Mouse (Mus musculus): ENCODE results near the gene Shld1. TPM values are rescaled to one million over a fixed set of nuclear protein-coding genes. Genes with fewer than 3 reads are reported as not detected.

Shld1 gene
- polyA plus RNA-seq, 1 experiment: 29.7 TPM

GRCm38 (mm10) chr2:132705251-132705992, 18.7 kb downstream of the Shld1 start:
- peak in 1 of 2 experiments; percentile 28 for DNase-seq
- Histone ChIP-seq H3K4me1 (ENCODE audit: control insufficient read depth, insufficient read depth, low read length) (peaks cover 5% of the 10 kb centered on the region), H3K27ac (ENCODE audit: insufficient read depth, low read length) (no peak overlapping the region), H3K4me3 (replicated peaks; ENCODE audit: insufficient read depth, low read depth, low read length) (no peak overlapping the region), H3K27me3 (ENCODE audit: control insufficient read depth, insufficient read depth, low read length) (no peaks in the 10 kb centered on the region)
- WGBS: 48% methylated on average over 10 of the region's 10 CpGs
- TF ChIP-seq CTCF (IDR thresholded peaks at IDR 0.05; ENCODE audit: borderline replicate concordance, insufficient read depth, low read depth, low read length): no peak
- TF ChIP-seq POLR2A (IDR thresholded peaks at IDR 0.05; ENCODE audit: borderline replicate concordance, insufficient read depth, low read length): no peak

- TF ChIP-seq CTCF (IDR thresholded peaks at IDR 0.05; ENCODE audit: borderline replicate concordance, insufficient read depth, low read depth, low read length) (no peak), POLR2A (IDR thresholded peaks at IDR 0.05; ENCODE audit: borderline replicate concordance, insufficient read depth, low read length) (no peak)
- 84% methylated on average over 3 of the region's 3 CpGs for WGBS
- Histone ChIP-seq H3K27me3 (ENCODE audit: control insufficient read depth, insufficient read depth, low read length) (no peaks in the 10 kb centered on the region), H3K4me1 (ENCODE audit: control insufficient read depth, insufficient read depth, low read length) (peaks cover 5% of the 10 kb centered on the region), H3K4me3 (replicated peaks; ENCODE audit: insufficient read depth, low read depth, low read length) (no peak overlapping the region), H3K27ac (ENCODE audit: insufficient read depth, low read length) (no peak overlapping the region)
- DNase-seq: no peak
Measured at GRCm38 (mm10) chr2:132706309-132706708, 19.6 kb downstream of the Shld1 start.

DNA sequence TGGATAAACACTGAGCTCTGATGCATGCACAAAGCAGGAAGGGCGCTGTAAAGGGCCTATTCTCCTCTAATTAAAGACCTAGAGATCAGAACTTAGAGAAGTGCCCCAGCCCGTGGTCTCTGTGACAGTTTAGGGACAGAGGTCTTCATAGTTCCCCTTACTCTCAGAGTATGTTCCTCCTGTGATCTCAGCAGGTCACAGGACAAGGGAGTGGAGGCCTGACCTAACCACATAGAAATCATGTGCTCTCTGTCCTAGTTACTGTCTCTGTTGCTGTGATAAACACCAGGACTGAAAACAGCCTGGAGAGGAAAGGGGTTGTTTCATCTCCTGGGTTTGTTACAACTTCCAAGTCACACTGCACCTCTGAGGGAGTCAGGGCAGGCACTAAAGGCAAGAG, 23.8 kb downstream of the Shld1 start:
- peaks cover 14% of the 10 kb centered on the region for H3K4me1 ChIP-seq (ENCODE audit: control insufficient read depth, insufficient read depth, low read length)
- no peak overlapping the region for H3K27ac ChIP-seq (ENCODE audit: insufficient read depth, low read length)
- 84% methylated on average over 2 of the region's 2 CpGs for WGBS
- no peak for TF ChIP-seq CTCF (IDR thresholded peaks at IDR 0.05; ENCODE audit: borderline replicate concordance, insufficient read depth, low read depth, low read length)
- no peak for TF ChIP-seq POLR2A (IDR thresholded peaks at IDR 0.05; ENCODE audit: borderline replicate concordance, insufficient read depth, low read length)
- DNase-seq: no peak
- H3K27me3 ChIP-seq (ENCODE audit: control insufficient read depth, insufficient read depth, low read length): no peaks in the 10 kb centered on the region
- H3K4me3 ChIP-seq (replicated peaks; ENCODE audit: insufficient read depth, low read depth, low read length): no peak overlapping the region

GRCm38 (mm10) chr2:132712061-132712460, 25.3 kb downstream of the Shld1 start:
- no peak overlapping the region for H3K27ac ChIP-seq (ENCODE audit: insufficient read depth, low read length)

DNA sequence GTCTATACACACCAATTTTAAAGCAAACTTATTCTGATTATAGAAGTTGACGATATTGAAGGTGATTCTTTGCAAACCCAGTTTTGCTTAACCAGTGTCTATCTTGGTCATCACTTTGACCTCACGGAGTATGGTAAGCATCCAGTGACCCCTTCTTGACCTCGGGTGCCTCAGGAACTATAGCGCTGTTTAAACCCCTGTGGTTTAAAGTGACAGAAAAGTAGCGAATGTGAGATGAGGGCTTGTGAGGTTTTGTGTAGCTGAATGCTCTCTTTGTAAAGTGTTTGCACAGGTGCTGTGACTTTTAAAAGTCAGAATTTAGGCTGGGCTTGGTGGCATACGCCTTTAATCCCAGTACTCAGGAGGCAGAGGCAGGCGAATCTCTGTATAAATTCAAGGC, 27.8 kb downstream of the Shld1 start:
- H3K4me3 ChIP-seq (replicated peaks; ENCODE audit: insufficient read depth, low read depth, low read length): no peak overlapping the region
- H3K4me1 ChIP-seq (ENCODE audit: control insufficient read depth, insufficient read depth, low read length): peaks cover 30% of the 10 kb centered on the region
- no peak for DNase-seq
- H3K27ac ChIP-seq (ENCODE audit: insufficient read depth, low read length): peak overlapping the region; percentile 48
- WGBS: 92% methylated on average over 7 of the region's 7 CpGs
- H3K27me3 ChIP-seq (ENCODE audit: control insufficient read depth, insufficient read depth, low read length): no peaks in the 10 kb centered on the region
- TF ChIP-seq CTCF (IDR thresholded peaks at IDR 0.05; ENCODE audit: borderline replicate concordance, insufficient read depth, low read depth, low read length) (no peak), POLR2A (IDR thresholded peaks at IDR 0.05; ENCODE audit: borderline replicate concordance, insufficient read depth, low read length) (no peak)

More at GRCm38 (mm10) chr2:132712061-132712460, 25.3 kb downstream of the Shld1 start:
- H3K4me1 ChIP-seq (ENCODE audit: control insufficient read depth, insufficient read depth, low read length): peaks cover 28% of the 10 kb centered on the region
- H3K27me3 ChIP-seq (ENCODE audit: control insufficient read depth, insufficient read depth, low read length): no peaks in the 10 kb centered on the region
- DNase-seq: peak in 1 of 2 experiments; percentile 40
- TF ChIP-seq POLR2A (IDR thresholded peaks at IDR 0.05; ENCODE audit: borderline replicate concordance, insufficient read depth, low read length): no peak
- no peak for TF ChIP-seq CTCF (IDR thresholded peaks at IDR 0.05; ENCODE audit: borderline replicate concordance, insufficient read depth, low read depth, low read length)
- H3K4me3 ChIP-seq (replicated peaks; ENCODE audit: insufficient read depth, low read depth, low read length): no peak overlapping the region
- WGBS: 19% methylated on average over 8 of the region's 8 CpGs

- 67% methylated on average over 3 of the region's 3 CpGs for WGBS
- H3K4me1 ChIP-seq (ENCODE audit: control insufficient read depth, insufficient read depth, low read length): peaks cover 30% of the 10 kb centered on the region
- TF ChIP-seq CTCF (IDR thresholded peaks at IDR 0.05; ENCODE audit: borderline replicate concordance, insufficient read depth, low read depth, low read length) (no peak), POLR2A (IDR thresholded peaks at IDR 0.05; ENCODE audit: borderline replicate concordance, insufficient read depth, low read length) (no peak)
- no peak overlapping the region for H3K4me3 ChIP-seq (replicated peaks; ENCODE audit: insufficient read depth, low read depth, low read length)
- no peaks in the 10 kb centered on the region for H3K27me3 ChIP-seq (ENCODE audit: control insufficient read depth, insufficient read depth, low read length)
- no peak for DNase-seq
- H3K27ac ChIP-seq (ENCODE audit: insufficient read depth, low read length): 0 out of 2 replicates have a peak overlapping the region, but pooled peaks have one; percentile 48
Measured at GRCm38 (mm10) chr2:132714946-132715345, 28.2 kb downstream of the Shld1 start.

DNA sequence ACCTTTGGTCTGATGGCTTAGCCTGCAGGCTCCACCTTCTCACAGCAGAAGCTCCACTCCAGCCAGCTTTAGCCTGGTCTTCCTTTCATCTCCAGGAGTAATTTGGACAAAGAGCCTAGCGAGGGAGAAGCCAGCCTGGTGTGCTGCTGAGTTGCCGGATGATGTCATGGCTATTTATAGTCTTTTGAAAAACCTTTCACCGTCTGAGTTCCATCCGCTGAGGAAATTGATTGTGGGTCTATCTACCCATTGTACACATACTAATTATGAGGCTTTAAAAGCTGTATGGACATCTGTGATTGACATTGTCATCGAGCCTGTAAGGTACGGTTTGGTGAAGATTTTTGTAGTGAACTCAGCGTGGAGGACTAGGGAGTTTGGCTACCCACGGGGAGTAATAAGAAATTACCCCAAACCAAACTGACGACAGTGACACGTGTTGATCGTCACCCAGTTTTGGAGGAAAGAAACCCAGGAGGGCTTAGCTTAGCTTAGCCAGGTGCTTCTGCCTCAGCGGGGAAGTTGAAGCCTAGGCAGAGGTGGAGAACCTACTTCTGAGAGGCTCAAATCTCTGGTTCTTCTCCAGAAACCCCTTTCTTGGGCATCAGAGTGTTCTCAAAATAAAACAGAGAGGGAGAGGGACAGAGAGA, 28.8 kb downstream of the Shld1 start:
- 15% methylated on average over 12 of the region's 12 CpGs for WGBS
- DNase-seq: peak; percentile 61 to 88
- H3K27me3 ChIP-seq (ENCODE audit: control insufficient read depth, insufficient read depth, low read length): no peaks in the 10 kb centered on the region
- peak; percentile 34; the same call in 1 of the 2 replicates for TF ChIP-seq POLR2A (IDR thresholded peaks at IDR 0.05; ENCODE audit: borderline replicate concordance, insufficient read depth, low read length)
- TF ChIP-seq CTCF (IDR thresholded peaks at IDR 0.05; ENCODE audit: borderline replicate concordance, insufficient read depth, low read depth, low read length): no peak
- H3K27ac ChIP-seq (ENCODE audit: insufficient read depth, low read length): peak overlapping the region; percentile 92
- H3K4me1 ChIP-seq (ENCODE audit: control insufficient read depth, insufficient read depth, low read length): peaks cover 31% of the 10 kb centered on the region
- H3K4me3 ChIP-seq (replicated peaks; ENCODE audit: insufficient read depth, low read depth, low read length): no peak overlapping the region

All from cerebellum, adult 2 months (tissue).